Mouse (Mus musculus) neural tube, embryonic 14.5 days (tissue): Measurements from ENCODE around the gene Smco3. TPM values are rescaled to one million over a fixed set of nuclear protein-coding genes. Genes with fewer than 3 reads are reported as not detected.

ENCODE experiments used
- ATAC-seq: fragments of 200-750 bp; cut with Nextera tagmentation; 2 replicates; pipeline ENCODE4 v1.8.0; 2017; ENCODE audit warnings: low read depth, mild to moderate bottlenecking, moderate TSS enrichment, moderate library complexity
- H3K27ac ChIP-seq: fragments of 300-500 bp; sonication (generic); 2 replicates; pipeline ENCODE4 v1.5.1; 2014; ENCODE audit warnings: low read depth, mild to moderate bottlenecking, control low read depth, low read length, moderate library complexity, mixed read lengths
- H3K27me3 ChIP-seq: fragments of 300-500 bp; sonication (generic); 2 replicates; pipeline ENCODE4 v1.6.1; 2014; ENCODE audit warnings: low read length; ENCODE audit not compliant: control insufficient read depth, insufficient read depth
- H3K36me3 ChIP-seq: fragments of 300-500 bp; sonication (generic); 2 replicates; pipeline ENCODE4 v1.6.1; 2014; ENCODE audit warnings: low read length, mixed read lengths; ENCODE audit not compliant: control insufficient read depth, insufficient read depth
- H3K4me1 ChIP-seq: fragments of 300-500 bp; sonication (generic); 2 replicates; pipeline ENCODE4 v1.6.1; 2014; ENCODE audit warnings: low read length; ENCODE audit not compliant: control insufficient read depth, insufficient read depth
- H3K4me2 ChIP-seq: fragments of 300-500 bp; sonication (generic); 2 replicates; pipeline ENCODE4 v1.6.1; 2014; ENCODE audit warnings: mild to moderate bottlenecking, low read depth, low read length, control low read depth
- H3K4me3 ChIP-seq: fragments of 300-500 bp; sonication (generic); 2 replicates; pipeline ENCODE4 v1.5.1; 2014; ENCODE audit warnings: low read depth, low read length, control low read depth, mixed read lengths
- H3K9ac ChIP-seq: fragments of 300-500 bp; sonication (generic); replicated peaks from 2 replicates; pipeline ENCODE4 v1.6.1; 2014; ENCODE audit warnings: low read depth, mild to moderate bottlenecking, control low read depth, low read length, mixed read lengths
- H3K9me3 ChIP-seq: fragments of 300-500 bp; sonication (generic); 2 replicates; pipeline ENCODE4 v1.6.1; 2016; ENCODE audit warnings: low read length; ENCODE audit not compliant: control insufficient read depth
- WGBS: fragments of 180-500 bp; shearing (Covaris S2); extraction: QIAGEN DNeasy Blood & Tissue Kit; methylation state at CpG from one replicate; pipeline ENCODE4 v1.1.7; 2014; 5-methylcytosine and 5-hydroxymethylcytosine counted together
- polyA plus RNA-seq: library from polyadenylated mRNA; unstranded; fragments of >200 nt; fragmentation: Nextera tagmentation; extraction: Ambion mirVana; gene quantifications from 2 replicates; pipeline ENCODE4 v1.2.1, GENCODE M21; 2014

The Smco3 gene
- polyA plus RNA-seq, 1 experiment from 2014 or later = 1.6 TPM

DNA sequence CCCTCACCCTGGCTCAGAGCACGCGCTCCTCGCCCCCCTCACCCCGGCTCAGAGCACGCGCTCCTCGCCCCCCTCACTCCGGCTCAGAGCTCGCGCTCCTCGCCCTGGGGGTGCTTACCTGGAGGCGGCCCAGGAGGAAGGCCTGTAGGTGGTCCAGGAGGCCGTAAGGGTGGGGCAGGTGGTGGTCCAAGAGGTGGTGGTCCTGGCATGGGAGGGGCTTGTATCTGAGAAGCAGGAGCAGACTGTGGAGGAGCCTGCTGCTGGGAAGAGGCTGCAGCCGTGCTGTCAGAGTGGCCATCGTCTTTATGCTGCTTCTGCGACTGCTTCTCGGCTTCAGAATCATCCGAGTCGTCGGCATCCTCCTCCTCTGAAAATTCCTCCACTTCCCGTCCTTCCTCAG is 18.4 kb downstream of the Smco3 start:
- H3K9ac ChIP-seq = no peak overlapping the region
- no peaks in the 10 kb centered on the region for H3K4me1 ChIP-seq
- H3K9me3 ChIP-seq = no peaks in the 10 kb centered on the region
- H3K27ac ChIP-seq = no peak overlapping the region
- H3K27me3 ChIP-seq = no peaks in the 10 kb centered on the region
- no peak overlapping the region for H3K4me3 ChIP-seq
- H3K36me3 ChIP-seq = peaks cover 70% of the 10 kb centered on the region
- ATAC-seq = no peak
- no peak overlapping the region for H3K4me2 ChIP-seq
- 99% methylated on average over 21 of the region's 21 CpGs for WGBS

DNA sequence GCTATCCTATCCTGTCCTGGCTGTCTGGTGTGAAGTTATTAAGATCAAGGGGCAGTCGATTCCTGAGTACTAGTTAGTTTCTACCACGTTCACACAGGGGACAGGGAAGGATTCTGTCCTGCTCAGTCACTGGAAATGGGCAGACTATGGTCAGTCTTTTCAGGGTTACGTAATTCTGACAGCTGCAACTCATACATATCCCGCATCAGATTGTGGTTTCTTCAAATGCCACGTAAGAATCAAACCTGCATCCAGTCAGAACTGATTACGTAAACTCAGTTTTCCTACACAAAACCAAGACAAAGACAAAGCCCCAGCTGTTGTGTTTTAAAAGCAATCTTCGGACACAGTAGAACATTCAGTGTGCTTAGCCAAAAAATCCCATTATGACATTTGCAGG is 19.9 kb downstream of the Smco3 start:
- no peaks in the 10 kb centered on the region for H3K27me3 ChIP-seq
- no peak overlapping the region for H3K9ac ChIP-seq
- peaks cover 56% of the 10 kb centered on the region for H3K36me3 ChIP-seq
- no peaks in the 10 kb centered on the region for H3K9me3 ChIP-seq
- H3K4me1 ChIP-seq = no peaks in the 10 kb centered on the region
- H3K4me2 ChIP-seq = no peak overlapping the region
- no peak overlapping the region for H3K4me3 ChIP-seq
- 94% methylated on average over 7 of the region's 7 CpGs for WGBS
- no peak overlapping the region for H3K27ac ChIP-seq
- ATAC-seq = no peak

DNA sequence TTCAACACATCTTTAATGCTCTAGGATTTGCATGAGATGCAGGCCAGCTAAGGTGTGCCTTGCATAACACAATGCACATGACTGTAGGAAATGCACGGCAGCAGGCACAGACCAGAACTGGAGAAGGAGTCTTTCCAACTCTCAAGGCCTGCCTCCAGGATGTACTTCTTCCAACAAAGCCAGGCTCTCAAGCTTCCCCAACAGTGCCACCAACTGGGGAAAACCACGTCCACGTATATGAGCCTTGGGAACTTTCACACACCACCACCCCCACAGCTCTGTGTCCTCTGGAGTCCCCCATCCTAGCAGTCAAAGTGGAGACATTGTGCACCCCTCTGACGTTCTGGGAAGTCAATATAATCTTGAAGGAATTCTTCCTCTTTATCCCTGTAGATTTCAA is 22.1 kb downstream of the Smco3 start:
- H3K4me2 ChIP-seq = no peak overlapping the region
- no peak overlapping the region for H3K9ac ChIP-seq
- H3K4me1 ChIP-seq = peaks cover 12% of the 10 kb centered on the region
- no peak for ATAC-seq
- 53% methylated on average over 4 of the region's 4 CpGs for WGBS
- H3K36me3 ChIP-seq = peaks cover 39% of the 10 kb centered on the region
- no peaks in the 10 kb centered on the region for H3K9me3 ChIP-seq
- no peak overlapping the region for H3K27ac ChIP-seq
- H3K27me3 ChIP-seq = no peaks in the 10 kb centered on the region
- H3K4me3 ChIP-seq = no peak overlapping the region

DNA sequence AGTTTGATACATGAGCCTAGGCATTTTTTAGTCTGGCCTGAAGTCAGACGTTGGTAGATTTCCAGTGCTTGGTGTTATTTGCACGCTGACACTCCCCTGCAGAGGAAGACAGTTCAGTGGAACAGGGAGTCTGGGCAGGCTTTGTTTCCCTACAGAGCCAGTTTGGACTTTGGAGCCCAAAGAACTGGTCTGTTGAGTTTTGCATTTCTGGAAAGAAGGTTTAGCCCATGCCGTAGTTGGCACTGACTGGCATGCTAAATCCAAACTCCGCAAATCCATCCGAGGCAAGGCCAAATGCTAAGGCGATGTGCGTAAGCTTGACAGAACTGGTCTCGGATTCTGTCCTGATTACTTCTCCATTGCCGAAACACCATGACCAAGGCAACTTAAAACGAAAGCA is 24.1 kb downstream of the Smco3 start:
- Histone ChIP-seq H3K4me1 (peaks cover 16% of the 10 kb centered on the region), H3K36me3 (peaks cover 21% of the 10 kb centered on the region), H3K27ac (no peak overlapping the region), H3K9ac (no peak overlapping the region), H3K4me2 (no peak overlapping the region), H3K9me3 (no peaks in the 10 kb centered on the region), H3K27me3 (no peaks in the 10 kb centered on the region), H3K4me3 (no peak overlapping the region)
- WGBS = 90% methylated on average over 10 of the region's 10 CpGs
- ATAC-seq = no peak

DNA sequence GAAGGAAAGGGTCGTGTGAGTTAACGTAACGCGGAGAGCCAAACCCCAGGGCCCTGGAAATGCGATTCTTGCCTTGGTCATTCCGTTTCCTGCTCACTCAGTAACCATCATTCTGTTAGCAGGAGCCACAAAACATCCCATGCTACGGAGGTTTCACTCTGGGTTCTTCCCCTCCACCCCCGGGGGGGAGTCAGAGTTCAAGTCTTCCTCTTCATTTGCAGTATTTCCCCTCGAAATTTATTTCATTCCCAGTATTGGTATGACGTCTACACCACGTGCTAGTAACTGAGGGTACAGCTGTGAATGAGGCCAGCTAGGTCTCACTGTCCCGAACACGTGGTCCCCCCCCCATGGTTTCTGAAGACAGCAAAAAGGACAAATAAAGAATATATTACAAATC is 25.6 kb downstream of the Smco3 start:
- Histone ChIP-seq H3K36me3 (peaks cover 10% of the 10 kb centered on the region; the same call in 1 of the 2 replicates), H3K4me3 (no peak overlapping the region), H3K27me3 (no peaks in the 10 kb centered on the region), H3K9ac (no peak overlapping the region), H3K9me3 (no peaks in the 10 kb centered on the region), H3K4me1 (peaks cover 18% of the 10 kb centered on the region), H3K27ac (no peak overlapping the region), H3K4me2 (peak overlapping the region; percentile 94; the same call in 1 of the 2 replicates)
- ATAC-seq = no peak
- WGBS = 79% methylated on average over 13 of the region's 13 CpGs

DNA sequence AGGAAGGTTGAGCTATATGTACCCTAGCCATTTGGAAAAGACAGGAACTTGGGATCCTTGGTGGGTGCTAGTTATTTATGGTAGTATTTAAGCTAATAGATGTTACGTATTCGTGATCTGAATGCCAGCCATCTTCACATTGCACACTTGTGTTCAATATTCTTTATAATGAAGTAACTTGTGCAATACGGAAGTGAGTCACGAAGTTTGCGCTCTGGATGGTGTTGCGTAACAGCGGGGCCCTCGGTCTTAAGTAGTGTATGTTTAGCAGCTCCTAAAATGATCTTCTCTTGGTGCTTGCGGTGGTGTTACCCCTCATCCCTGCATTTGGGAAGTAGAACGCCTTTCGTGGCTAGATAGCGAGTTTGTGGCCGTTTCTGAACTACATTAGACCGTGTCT is 26.2 kb downstream of the Smco3 start:
- Histone ChIP-seq H3K4me3 (peak overlapping the region; percentile 71), H3K27me3 (no peaks in the 10 kb centered on the region), H3K27ac (no peak overlapping the region), H3K9ac (peak overlapping the region; percentile 52; the same call in 1 of the 2 replicates), H3K4me2 (peak overlapping the region; percentile 94), H3K36me3 (peaks cover 4% of the 10 kb centered on the region; the same call in 1 of the 2 replicates), H3K9me3 (no peaks in the 10 kb centered on the region), H3K4me1 (peaks cover 19% of the 10 kb centered on the region)
- no peak for ATAC-seq
- 42% methylated on average over 14 of the region's 14 CpGs for whole genome bisulfite sequencing

DNA sequence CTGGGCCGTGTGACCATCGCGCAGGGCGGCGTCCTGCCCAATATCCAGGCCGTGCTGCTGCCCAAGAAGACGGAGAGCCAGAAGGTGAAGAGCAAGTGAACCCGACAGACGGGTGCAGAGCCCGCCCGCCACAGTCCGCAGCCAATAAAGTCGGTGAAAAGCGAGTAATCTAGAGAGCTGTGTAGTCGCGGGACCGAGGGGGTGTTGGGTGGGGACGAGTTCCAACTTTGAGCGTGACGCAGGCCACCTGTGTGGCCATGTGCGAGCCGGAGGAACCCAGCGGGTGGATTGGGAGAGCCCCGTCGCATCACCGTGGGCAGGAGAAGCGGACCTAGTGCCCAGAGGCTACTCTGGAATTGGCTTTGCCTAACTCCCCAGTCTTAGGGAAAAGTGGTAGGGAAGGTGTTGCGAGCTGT is 26.6 kb downstream of the Smco3 start:
- H3K27ac ChIP-seq = no peak overlapping the region
- WGBS = under 1% methylated on average over 28 of the region's 28 CpGs
- H3K36me3 ChIP-seq = peaks cover 4% of the 10 kb centered on the region; the same call in 1 of the 2 replicates
- no peaks in the 10 kb centered on the region for H3K9me3 ChIP-seq
- peaks cover 19% of the 10 kb centered on the region for H3K4me1 ChIP-seq
- H3K4me2 ChIP-seq = peak overlapping the region; percentile 94
- no peak; the same call in none of the 2 replicates for ATAC-seq
- H3K9ac ChIP-seq = peak overlapping the region; percentile 52
- H3K27me3 ChIP-seq = no peaks in the 10 kb centered on the region
- peak overlapping the region; percentile 71 for H3K4me3 ChIP-seq

DNA sequence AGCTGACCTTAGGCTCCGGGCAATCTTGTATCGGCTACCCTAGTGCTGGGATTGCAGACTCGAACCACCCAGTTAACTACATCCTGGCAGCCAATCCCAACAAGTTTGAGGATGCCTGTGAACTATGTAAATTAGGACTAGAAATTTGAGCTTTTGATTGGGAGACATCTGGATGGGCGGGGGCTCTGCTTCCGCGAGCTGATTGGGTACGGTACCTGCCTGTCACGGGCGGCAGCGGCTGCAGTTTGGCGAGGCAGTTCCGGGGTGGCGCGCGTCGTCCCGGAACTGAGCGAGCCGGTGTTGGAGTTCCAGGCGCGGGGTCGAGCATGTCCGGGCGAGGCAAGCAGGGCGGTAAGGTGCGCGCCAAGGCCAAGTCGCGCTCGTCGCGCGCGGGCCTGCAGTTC is 27.2 kb downstream of the Smco3 start, which contains the start of gene H2afj:
TSS of gene H2afj (plus strand) at position 231 of the 404 bp plus-strand sequence.
- H3K4me2 ChIP-seq = peak within 1 kb of the TSS; percentile 94
- H3K27ac ChIP-seq = no peak within 1 kb of the TSS
- no peaks in the 10 kb centered on the region for H3K27me3 ChIP-seq
- ATAC-seq = peak; percentile 90
- H3K9me3 ChIP-seq = no peaks in the 10 kb centered on the region
- H3K36me3 ChIP-seq = no peaks in the 10 kb centered on the region
- peak within 1 kb of the TSS; percentile 52 for H3K9ac ChIP-seq
- H3K4me3 ChIP-seq = peak within 1 kb of the TSS; percentile 71
- WGBS = under 1% methylated on average over 34 of the region's 34 CpGs
- peaks cover 21% of the 10 kb centered on the region for H3K4me1 ChIP-seq

DNA sequence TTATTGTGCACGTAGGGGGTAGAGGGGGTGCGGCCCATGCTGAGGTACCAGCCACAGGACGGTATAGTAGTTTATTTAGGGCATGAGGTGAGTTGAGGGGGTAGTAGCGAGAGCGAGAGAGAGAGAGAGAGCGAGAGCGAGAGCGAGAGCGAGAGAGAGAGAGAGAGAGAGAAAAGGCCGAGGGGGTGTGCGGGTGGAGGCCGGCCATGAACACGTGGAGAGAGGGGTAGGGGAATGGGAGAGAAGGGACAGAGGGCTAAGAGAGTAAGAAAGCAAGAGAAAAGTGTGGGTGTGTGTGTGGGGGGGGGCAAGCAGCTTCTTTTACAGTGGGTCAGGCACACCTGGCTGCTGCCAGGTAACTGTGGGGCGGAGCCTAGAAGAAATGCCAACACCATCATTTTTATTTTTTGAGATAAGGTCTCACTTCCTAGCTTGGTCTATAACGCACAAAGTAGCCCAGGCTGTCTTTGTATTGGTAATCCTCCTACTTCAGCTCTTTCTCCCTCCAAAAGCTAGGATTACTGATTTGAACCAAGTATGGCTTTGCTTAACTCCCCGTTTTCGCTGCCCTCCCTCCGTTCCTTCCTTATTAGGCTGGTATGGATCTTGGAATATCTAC is 27.7 kb downstream of the Smco3 start:
- peak overlapping the region; percentile 94 for H3K4me2 ChIP-seq
- ATAC-seq = no peak
- H3K9me3 ChIP-seq = no peaks in the 10 kb centered on the region
- no peaks in the 10 kb centered on the region for H3K36me3 ChIP-seq
- H3K4me3 ChIP-seq = peak overlapping the region; percentile 71; the same call in 1 of the 2 replicates
- WGBS = 39% methylated on average over 18 of the region's 18 CpGs
- H3K4me1 ChIP-seq = peaks cover 22% of the 10 kb centered on the region
- no peak overlapping the region for H3K27ac ChIP-seq
- no peaks in the 10 kb centered on the region for H3K27me3 ChIP-seq
- no peak overlapping the region for H3K9ac ChIP-seq
